Mouse (Mus musculus) heart, embryonic 13.5 days (tissue): ENCODE data around the gene Batf. TPM values are rescaled to one million over a fixed set of nuclear protein-coding genes. Genes with fewer than 3 reads are reported as not detected.
A peak's percentile ranks its signal among the peaks of the same experiment; 100 is the strongest.
"Not testable (repeated sequence)": the region's sequence is repeated elsewhere in the genome, so short reads cannot be mapped to it uniquely, and the experiment has no call there.

Experiments used
- ATAC-seq: fragments of 200-750 bp; cut with Nextera tagmentation; 2 replicates; pipeline ENCODE4 v1.8.0; 2017; ENCODE audit warnings: moderate TSS enrichment; ENCODE audit not compliant: insufficient number of reproducible peaks, low FRiP score, low TSS enrichment; ENCODE audit errors: extremely low read depth
- H3K27ac ChIP-seq: fragments of 300-500 bp; sonication (generic); replicated peaks from 2 replicates; pipeline ENCODE4 v1.5.1; 2015; ENCODE audit warnings: moderate library complexity, mild to moderate bottlenecking, inconsistent platforms
- H3K27me3 ChIP-seq: fragments of 300-500 bp; sonication (generic); replicated peaks from 2 replicates; pipeline ENCODE4 v1.6.1; 2015; ENCODE audit warnings: mild to moderate bottlenecking, inconsistent platforms
- H3K36me3 ChIP-seq: fragments of 300-500 bp; sonication (generic); 2 replicates; pipeline ENCODE4 v1.6.1; 2015; ENCODE audit warnings: mild to moderate bottlenecking, inconsistent platforms
- H3K4me1 ChIP-seq: fragments of 300-500 bp; sonication (generic); 2 replicates; pipeline ENCODE4 v1.6.1; 2015; ENCODE audit warnings: inconsistent platforms
- H3K4me2 ChIP-seq: fragments of 300-500 bp; sonication (generic); 2 replicates; pipeline ENCODE4 v1.6.1; 2015; ENCODE audit warnings: inconsistent platforms, mild to moderate bottlenecking, moderate library complexity
- H3K4me3 ChIP-seq: fragments of 300-500 bp; sonication (generic); 2 replicates; pipeline ENCODE4 v1.5.1; 2015; ENCODE audit warnings: moderate library complexity, mild to moderate bottlenecking, inconsistent platforms
- H3K9ac ChIP-seq: fragments of 300-500 bp; sonication (generic); 2 replicates; pipeline ENCODE4 v1.6.1; 2015; ENCODE audit warnings: inconsistent platforms, mild to moderate bottlenecking, moderate library complexity
- H3K9me3 ChIP-seq: fragments of 300-500 bp; sonication (generic); 2 replicates; pipeline ENCODE4 v1.6.1; 2016; ENCODE audit warnings: inconsistent platforms
- WGBS: fragments of 180-500 bp; shearing (Covaris S2); methylation state at CpG from one replicate; pipeline ENCODE4 v1.1.7; 2015; ENCODE audit warnings: mixed read lengths; 5-methylcytosine and 5-hydroxymethylcytosine counted together
- polyA plus RNA-seq: library from polyadenylated mRNA; unstranded; fragments of >200 nt; fragmentation: Nextera tagmentation; extraction: Ambion mirVana; gene quantifications from 2 replicates; pipeline ENCODE4 v1.2.1, GENCODE M21; 2015

Gene Batf
- polyA plus RNA-seq, 1 experiment from 2014 or later = 6.7 TPM

- H3K4me2 ChIP-seq = 0 out of 2 replicates have a peak overlapping the region, but pooled peaks have one; percentile 1
- H3K27ac ChIP-seq = peak overlapping the region; percentile 45; the same call in 1 of the 2 replicates
- no peaks in the 10 kb centered on the region; the same call in 1 of the 2 replicates for H3K27me3 ChIP-seq
- H3K9me3 ChIP-seq = no peaks in the 10 kb centered on the region; the same call in 1 of the 2 replicates
- H3K4me3 ChIP-seq = no peak overlapping the region
- ATAC-seq = no peak
- H3K9ac ChIP-seq = no peak overlapping the region
- peaks cover 35% of the 10 kb centered on the region for H3K4me1 ChIP-seq
- 48% methylated on average over 16 of the region's 16 CpGs for WGBS
- H3K36me3 ChIP-seq = no peaks in the 10 kb centered on the region
Observed at GRCm38 (mm10) chr12:85684411-85685275, 1.8 kb upstream of the Batf start.

DNA sequence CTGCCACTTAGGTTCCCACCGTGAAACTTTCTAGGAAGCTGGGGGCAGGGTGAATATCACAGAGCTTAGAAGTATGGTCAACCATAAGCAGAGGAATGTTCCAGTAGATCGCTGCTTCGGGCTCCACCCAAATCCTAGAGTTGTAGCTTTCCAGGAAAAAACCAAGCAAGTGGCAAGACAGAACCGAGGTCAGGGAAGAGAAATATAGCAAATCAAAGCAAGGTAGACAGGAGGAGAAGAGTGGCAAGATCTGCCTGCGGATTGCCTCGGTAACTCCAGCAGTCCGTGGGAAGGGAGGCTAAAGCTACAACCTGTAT lies 706 bp downstream of the Batf start:
- Histone ChIP-seq H3K9ac (peak overlapping the region; percentile 66), H3K27ac (no peak overlapping the region), H3K4me2 (peak overlapping the region; percentile 68), H3K4me1 (peaks cover 45% of the 10 kb centered on the region), H3K9me3 (no peaks in the 10 kb centered on the region; the same call in 1 of the 2 replicates), H3K27me3 (no peaks in the 10 kb centered on the region; the same call in 1 of the 2 replicates), H3K4me3 (peak overlapping the region; percentile 44), H3K36me3 (no peaks in the 10 kb centered on the region)
- ATAC-seq = no peak
- 61% methylated on average over 7 of the region's 7 CpGs for WGBS

DNA sequence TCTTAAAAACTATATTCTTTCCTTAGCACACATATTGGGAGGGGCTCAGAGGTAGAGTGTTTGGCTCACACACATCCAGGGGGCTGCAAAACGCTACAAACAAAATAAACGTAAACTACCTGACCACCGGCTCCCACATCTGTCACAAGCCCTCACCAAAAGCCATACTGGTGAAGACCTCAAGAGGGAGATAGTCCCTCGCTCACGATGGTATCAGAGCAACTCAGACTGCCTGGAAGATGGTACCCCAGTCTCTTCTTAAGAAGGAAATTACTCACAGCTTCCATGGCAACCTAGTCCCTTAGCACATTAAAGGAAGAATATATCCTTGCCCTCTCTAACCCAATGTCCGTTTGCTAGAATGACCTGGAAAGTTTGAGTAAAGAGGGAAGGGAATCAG lies 1.4 kb downstream of the Batf start:
- Histone ChIP-seq H3K27ac (no peak overlapping the region), H3K4me2 (no peak overlapping the region), H3K9ac (no peak overlapping the region), H3K36me3 (no peaks in the 10 kb centered on the region), H3K4me3 (no peak overlapping the region), H3K4me1 (peaks cover 45% of the 10 kb centered on the region), H3K27me3 (no peaks in the 10 kb centered on the region; the same call in 1 of the 2 replicates), H3K9me3 (no peaks in the 10 kb centered on the region)
- 61% methylated on average over 6 of the region's 6 CpGs for WGBS
- no peak for ATAC-seq

DNA sequence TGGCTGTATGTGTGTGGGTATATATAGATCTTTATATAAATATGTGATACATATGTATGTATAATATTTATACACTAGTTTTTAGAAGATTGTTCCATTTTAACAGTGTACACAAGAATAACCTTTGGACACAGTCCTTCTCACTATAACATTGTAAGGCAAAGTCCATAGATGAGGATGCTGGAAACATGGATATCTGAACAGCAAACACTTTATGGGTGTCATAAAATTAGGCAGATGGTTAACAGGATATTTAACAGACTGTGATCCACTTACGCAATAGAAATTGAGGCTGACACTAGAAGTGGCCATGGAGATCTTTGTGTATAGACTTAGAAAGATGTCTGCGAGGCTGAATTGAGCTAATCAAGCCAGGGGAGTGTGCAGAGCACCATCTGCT lies 9.3 kb downstream of the Batf start:
- Histone ChIP-seq H3K27ac (no peak overlapping the region), H3K4me3 (no peak overlapping the region), H3K36me3 (no peaks in the 10 kb centered on the region), H3K9ac (no peak overlapping the region), H3K4me1 (0 out of 2 replicates have a peak, but pooled peaks cover 10% of the 10 kb centered on the region), H3K27me3 (no peaks in the 10 kb centered on the region), H3K4me2 (no peak overlapping the region), H3K9me3 (no peaks in the 10 kb centered on the region)
- WGBS = 83% methylated on average over 2 of the region's 2 CpGs
- no peak for ATAC-seq

DNA sequence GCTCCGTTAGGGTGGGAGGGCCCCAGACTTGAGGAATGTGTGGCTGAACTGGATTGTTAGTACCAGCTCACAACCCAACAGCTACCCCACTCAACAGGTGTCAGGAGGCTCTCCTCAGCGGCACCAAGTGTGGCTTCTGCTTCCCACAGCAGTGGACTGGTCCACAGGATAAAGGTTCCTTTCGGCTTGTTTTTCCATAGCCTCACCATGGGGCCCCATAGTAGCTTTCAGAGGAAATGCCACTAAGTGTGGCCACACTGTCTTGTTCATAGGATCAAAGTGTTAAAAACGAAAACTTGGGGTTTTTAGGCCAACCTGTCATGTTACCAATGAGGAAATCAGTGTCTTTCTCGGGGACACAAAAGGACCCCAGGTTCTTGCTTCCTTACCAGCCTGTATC lies 10.0 kb downstream of the Batf start:
- no peak overlapping the region for H3K4me2 ChIP-seq
- H3K4me1 ChIP-seq = 0 out of 2 replicates have a peak, but pooled peaks cover 4% of the 10 kb centered on the region

GRCm38 (mm10) chr12:85698179-85698578 lies 11.7 kb downstream of the Batf start:
- WGBS = 14% methylated on average over 13 of the region's 37 CpGs
- not testable (repeated sequence) for H3K9me3 ChIP-seq, H3K36me3 ChIP-seq, H3K27me3 ChIP-seq, H3K4me1 ChIP-seq
- peak; percentile 79 for ATAC-seq
- Histone ChIP-seq H3K4me3 (peak overlapping the region; percentile 41), H3K4me2 (peak overlapping the region; percentile 58), H3K27ac (peak overlapping the region; percentile 39; the same call in 1 of the 2 replicates), H3K9ac (peak overlapping the region; percentile 63; the same call in 1 of the 2 replicates)

More for the DNA sequence above, 10.0 kb downstream of the Batf start:
- H3K36me3 ChIP-seq = no peaks in the 10 kb centered on the region
- ATAC-seq = no peak
- WGBS = 71% methylated on average over 5 of the region's 5 CpGs
- H3K27ac ChIP-seq = no peak overlapping the region
- H3K9ac ChIP-seq = no peak overlapping the region
- H3K27me3 ChIP-seq = no peaks in the 10 kb centered on the region
- no peak overlapping the region for H3K4me3 ChIP-seq
- H3K9me3 ChIP-seq = no peaks in the 10 kb centered on the region

- H3K4me2 ChIP-seq = no peak overlapping the region
- 65% methylated on average over 6 of the region's 6 CpGs for WGBS
- no peaks in the 10 kb centered on the region for H3K27me3 ChIP-seq
- no peak overlapping the region for H3K9ac ChIP-seq
- no peaks in the 10 kb centered on the region for H3K36me3 ChIP-seq
- no peak for ATAC-seq
- peaks cover 13% of the 10 kb centered on the region for H3K4me1 ChIP-seq
- H3K9me3 ChIP-seq = no peaks in the 10 kb centered on the region
- H3K4me3 ChIP-seq = no peak overlapping the region
- H3K27ac ChIP-seq = no peak overlapping the region
Observed at GRCm38 (mm10) chr12:85700191-85700841, 13.8 kb downstream of the Batf start.

DNA sequence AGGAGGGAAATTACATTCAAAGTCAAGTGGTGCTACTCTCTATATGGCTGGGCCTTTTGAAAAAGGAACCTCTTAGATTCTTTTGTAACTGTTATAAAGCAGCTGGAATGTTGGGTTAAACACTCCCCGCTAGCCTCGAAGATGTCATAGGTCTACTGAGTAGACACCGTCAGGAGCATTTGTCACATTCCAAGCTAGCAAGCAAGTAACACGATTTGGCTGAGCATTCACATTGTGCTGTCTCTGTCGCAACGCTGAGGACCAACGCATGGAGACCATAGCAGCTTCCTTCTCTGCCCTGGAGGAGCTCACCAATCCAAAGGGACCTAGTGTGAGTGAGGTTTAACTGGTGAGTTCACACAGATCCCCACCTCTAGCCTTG lies 14.4 kb downstream of the Batf start:
- no peak overlapping the region for H3K4me3 ChIP-seq
- H3K4me2 ChIP-seq = no peak overlapping the region
- peaks cover 17% of the 10 kb centered on the region for H3K4me1 ChIP-seq
- no peaks in the 10 kb centered on the region for H3K36me3 ChIP-seq
- no peak overlapping the region for H3K9ac ChIP-seq
- no peaks in the 10 kb centered on the region for H3K27me3 ChIP-seq
- no peaks in the 10 kb centered on the region for H3K9me3 ChIP-seq
- ATAC-seq = no peak
- no peak overlapping the region for H3K27ac ChIP-seq
- 67% methylated on average over 7 of the region's 7 CpGs for WGBS

DNA sequence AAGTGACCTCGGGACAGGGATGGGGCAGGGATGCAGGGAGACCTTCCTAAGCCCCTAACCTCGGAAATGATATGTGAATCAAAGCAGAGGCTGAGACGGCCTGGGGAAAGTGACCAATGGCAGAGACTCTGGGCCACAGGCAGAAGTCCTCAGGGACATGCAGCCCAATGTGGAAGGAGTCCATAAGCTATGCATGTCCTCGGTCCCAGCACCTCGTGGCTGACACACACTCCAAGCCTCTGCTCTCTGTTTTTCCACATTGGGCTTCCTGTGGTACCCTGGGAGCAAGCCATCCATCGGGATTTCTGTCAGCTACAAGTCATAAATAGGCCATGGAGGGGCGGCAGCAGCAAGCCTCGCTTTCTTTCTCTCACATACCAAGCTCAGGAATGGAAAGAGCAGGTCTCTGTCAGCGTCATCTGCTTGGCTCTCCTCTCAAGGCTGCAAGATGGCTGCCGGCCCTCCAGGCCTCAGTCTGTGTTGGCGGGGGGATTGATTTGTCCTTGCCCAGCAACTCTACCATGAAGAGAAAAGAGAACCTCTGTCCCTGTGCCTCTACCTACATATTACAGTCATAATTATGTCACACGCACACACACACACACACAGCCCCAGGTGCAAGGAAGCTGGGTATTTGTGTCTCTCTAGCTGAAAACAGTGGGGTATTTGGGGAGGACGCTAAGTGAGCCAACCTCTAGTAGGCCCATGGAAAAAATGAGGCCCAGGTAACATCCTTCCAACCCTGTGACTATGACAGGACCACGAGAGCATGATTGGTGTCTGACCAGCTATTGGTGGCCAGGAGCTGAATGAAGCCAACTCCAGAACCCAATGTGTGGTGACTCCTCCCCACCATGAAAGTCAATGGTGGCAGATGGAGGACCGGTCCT lies 15.9 kb downstream of the Batf start:
- Histone ChIP-seq H3K27me3 (no peaks in the 10 kb centered on the region; the same call in 1 of the 2 replicates), H3K9ac (no peak overlapping the region), H3K9me3 (no peaks in the 10 kb centered on the region), H3K4me3 (no peak overlapping the region), H3K36me3 (no peaks in the 10 kb centered on the region), H3K4me2 (no peak overlapping the region), H3K4me1 (peaks cover 27% of the 10 kb centered on the region), H3K27ac (no peak overlapping the region)
- WGBS = 76% methylated on average over 15 of the region's 15 CpGs
- no peak for ATAC-seq

DNA sequence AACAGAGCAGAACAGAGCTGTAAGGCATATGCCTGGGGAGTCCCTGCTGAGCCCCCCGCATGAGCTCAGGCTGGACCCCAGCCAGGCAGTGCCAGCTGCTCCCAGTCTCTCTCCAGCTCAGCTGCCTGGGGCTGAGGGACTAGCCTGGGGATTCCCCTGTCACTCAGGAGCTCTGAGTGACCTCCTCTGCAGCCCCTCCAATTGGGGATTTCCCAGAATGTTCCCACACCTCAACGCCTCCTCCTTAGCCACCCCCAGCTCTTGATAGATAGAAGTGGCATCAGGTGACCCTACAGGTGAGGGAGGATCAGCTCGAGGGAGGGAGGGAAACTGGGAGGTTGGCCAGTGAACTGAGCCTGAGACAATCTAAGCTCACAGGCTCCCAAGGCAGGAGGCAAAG lies 17.0 kb downstream of the Batf start:
- no peak overlapping the region for H3K4me2 ChIP-seq
- H3K4me3 ChIP-seq = no peak overlapping the region
- WGBS = 55% methylated on average over 3 of the region's 3 CpGs
- peaks cover 4% of the 10 kb centered on the region; the same call in 1 of the 2 replicates for H3K27me3 ChIP-seq
- H3K36me3 ChIP-seq = no peaks in the 10 kb centered on the region
- H3K27ac ChIP-seq = no peak overlapping the region
- no peak for ATAC-seq
- H3K9ac ChIP-seq = no peak overlapping the region
- peaks cover 27% of the 10 kb centered on the region for H3K4me1 ChIP-seq
- no peaks in the 10 kb centered on the region for H3K9me3 ChIP-seq

GRCm38 (mm10) chr12:85704566-85704965 lies 18.1 kb downstream of the Batf start:
- WGBS = 64% methylated on average over 7 of the region's 7 CpGs
- H3K4me2 ChIP-seq = peak overlapping the region; percentile 88; the same call in 1 of the 2 replicates
- H3K9ac ChIP-seq = peak overlapping the region; percentile 85
- no peaks in the 10 kb centered on the region for H3K9me3 ChIP-seq
- H3K36me3 ChIP-seq = no peaks in the 10 kb centered on the region
- H3K4me1 ChIP-seq = peaks cover 27% of the 10 kb centered on the region
- H3K4me3 ChIP-seq = no peak overlapping the region
- peak overlapping the region; percentile 84 for H3K27ac ChIP-seq
- no peak for ATAC-seq
- H3K27me3 ChIP-seq = peaks cover 4% of the 10 kb centered on the region; the same call in 1 of the 2 replicates
